Mouse (Mus musculus) megakaryocyte, embryonic 14.5 days (primary cell): ENCODE results near the gene Hirip3. TPM values are rescaled to one million over a fixed set of nuclear protein-coding genes. Genes with fewer than 3 reads are reported as not detected.
A peak's percentile ranks its signal among the peaks of the same experiment; 100 is the strongest.

Experiments used
- H3K27me3 ChIP-seq: replicated peaks from 2 replicates; pipeline ENCODE3; 2012; ENCODE audit warnings: inconsistent platforms
- H3K36me3 ChIP-seq: replicated peaks from 2 replicates; pipeline ENCODE3; 2012; ENCODE audit warnings: low read length, inconsistent platforms, mixed read lengths
- H3K4me1 ChIP-seq: 2 replicates; pipeline ENCODE4 v1.6.1; 2012; ENCODE audit warnings: inconsistent platforms
- H3K4me3 ChIP-seq: replicated peaks from 2 replicates; pipeline ENCODE3; 2012; ENCODE audit warnings: moderate library complexity, mild to moderate bottlenecking, inconsistent platforms
- H3K9me3 ChIP-seq: 2 replicates; pipeline ENCODE4 v1.6.1; 2012; ENCODE audit warnings: inconsistent platforms
- FLI1 ChIP-seq: IDR thresholded peaks from 2 replicates; pipeline ENCODE4 v1.6.1; 2012; ENCODE audit warnings: low read length, inconsistent platforms, mixed read lengths
- GATA1 ChIP-seq: IDR thresholded peaks from 3 replicates; pipeline ENCODE4 v1.6.1; 2012; ENCODE audit warnings: mixed read lengths, low read length, inconsistent platforms, borderline replicate concordance
- polyA plus RNA-seq: library from polyadenylated mRNA; stranded (reverse); fragments of >175 nt; gene quantifications from 2 replicates; pipeline ENCODE4 v1.2.3, GENCODE M21; 2012; ENCODE audit warnings: low replicate concordance; ENCODE audit not compliant: insufficient read depth

Hirip3 gene
- polyA plus RNA-seq, 1 experiment = 60.8 TPM

- H3K4me1 ChIP-seq = peaks cover 20% of the 10 kb centered on the region
- H3K4me3 ChIP-seq = no peak overlapping the region
- TF ChIP-seq FLI1 = no peak
- TF ChIP-seq GATA1 = no peak
- peaks cover 7% of the 10 kb centered on the region for H3K9me3 ChIP-seq
- H3K27me3 ChIP-seq = peaks cover 52% of the 10 kb centered on the region
- peaks cover 45% of the 10 kb centered on the region for H3K36me3 ChIP-seq
Observed at GRCm38 (mm10) chr7:126850161-126850560, 11.6 kb upstream of the Hirip3 start.

DNA sequence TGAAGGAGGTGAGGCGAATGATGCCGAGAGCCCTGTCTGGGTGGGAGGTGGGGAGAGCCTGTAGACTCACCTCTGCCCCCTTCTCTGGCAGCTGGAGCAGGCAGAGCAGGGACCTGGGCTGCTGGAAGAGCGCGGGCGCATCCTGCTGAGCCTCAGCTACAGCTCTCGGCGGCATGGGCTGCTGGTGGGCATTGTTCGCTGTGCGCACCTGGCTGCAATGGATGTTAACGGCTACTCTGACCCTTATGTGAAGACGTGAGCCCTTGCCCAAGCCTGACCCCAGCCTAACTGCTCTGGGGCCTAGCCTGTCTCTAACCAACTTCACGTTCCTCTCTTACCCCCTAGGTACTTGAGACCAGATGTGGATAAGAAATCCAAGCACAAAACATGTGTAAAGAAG is 10.6 kb upstream of the Hirip3 start:
- Histone ChIP-seq H3K4me3 (no peak overlapping the region), H3K36me3 (peaks cover 55% of the 10 kb centered on the region), H3K27me3 (peaks cover 43% of the 10 kb centered on the region), H3K9me3 (no peaks in the 10 kb centered on the region; the same call in 1 of the 2 replicates), H3K4me1 (peaks cover 26% of the 10 kb centered on the region)
- TF ChIP-seq FLI1 (no peak), GATA1 (no peak)

GRCm38 (mm10) chr7:126853454-126853853 is 8.3 kb upstream of the Hirip3 start:
- Histone ChIP-seq H3K4me1 (peaks cover 23% of the 10 kb centered on the region), H3K4me3 (no peak overlapping the region), H3K36me3 (peaks cover 78% of the 10 kb centered on the region), H3K27me3 (peaks cover 21% of the 10 kb centered on the region), H3K9me3 (no peaks in the 10 kb centered on the region)
- no peak for TF ChIP-seq FLI1
- TF ChIP-seq GATA1 = no peak

GRCm38 (mm10) chr7:126855641-126856040 is 6.1 kb upstream of the Hirip3 start:
- Histone ChIP-seq H3K36me3 (peaks cover 99% of the 10 kb centered on the region), H3K27me3 (no peaks in the 10 kb centered on the region), H3K9me3 (no peaks in the 10 kb centered on the region), H3K4me1 (peaks cover 25% of the 10 kb centered on the region), H3K4me3 (no peak overlapping the region)
- TF ChIP-seq GATA1 (no peak), FLI1 (no peak)

- no peak overlapping the region for H3K4me3 ChIP-seq
- no peaks in the 10 kb centered on the region for H3K27me3 ChIP-seq
- H3K4me1 ChIP-seq = peaks cover 32% of the 10 kb centered on the region
- peaks cover 89% of the 10 kb centered on the region for H3K36me3 ChIP-seq
- H3K9me3 ChIP-seq = no peaks in the 10 kb centered on the region
- no peak for TF ChIP-seq GATA1
- no peak for TF ChIP-seq FLI1
Observed at GRCm38 (mm10) chr7:126856741-126857420, 4.9 kb upstream of the Hirip3 start.

GRCm38 (mm10) chr7:126860987-126861386 is 785 bp upstream of the Hirip3 start:
- TF ChIP-seq GATA1 (no peak), FLI1 (no peak)
- no peaks in the 10 kb centered on the region for H3K27me3 ChIP-seq
- peaks cover 51% of the 10 kb centered on the region for H3K4me1 ChIP-seq
- peaks cover 3% of the 10 kb centered on the region; the same call in 1 of the 2 replicates for H3K9me3 ChIP-seq
- peak overlapping the region; percentile 95 for H3K4me3 ChIP-seq
- H3K36me3 ChIP-seq = peaks cover 78% of the 10 kb centered on the region

DNA sequence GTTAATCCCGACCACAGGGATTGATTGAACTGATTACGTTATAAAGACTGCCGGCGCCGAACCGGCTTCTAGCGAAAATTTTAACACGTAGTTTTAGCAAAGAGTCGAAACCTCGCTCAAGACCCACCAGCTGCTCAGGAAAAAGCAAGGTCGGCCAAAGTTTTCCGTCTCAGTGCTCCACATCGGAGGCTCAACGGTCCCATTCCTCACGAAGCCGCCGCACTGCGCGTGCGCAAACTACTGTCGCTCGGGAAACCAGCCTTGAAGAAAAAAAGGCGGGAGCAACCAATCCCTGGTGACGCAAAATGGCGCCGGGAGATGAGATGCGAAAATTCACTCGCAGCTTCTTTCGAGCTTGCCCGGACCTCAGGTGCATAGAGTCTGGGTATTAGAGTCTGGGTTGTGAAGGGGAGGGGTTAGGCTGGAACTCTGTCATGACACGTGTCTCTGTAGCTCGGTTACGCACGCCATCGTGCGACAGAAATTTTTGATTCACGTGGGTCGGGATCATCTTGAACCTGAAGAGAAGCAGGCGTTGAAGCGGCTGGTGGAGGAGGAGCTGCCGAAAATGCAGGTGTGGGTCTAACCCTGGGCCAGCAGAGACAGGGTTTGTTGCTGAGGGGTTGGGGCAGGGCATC is 494 bp downstream of the Hirip3 start, which contains the start of gene Ino80e:
Gene Ino80e, minus strand, starts transcription at position 231 of the 638 bp plus-strand sequence.
- H3K27me3 ChIP-seq = no peaks in the 10 kb centered on the region
- TF ChIP-seq FLI1 = no peak; the same call in 1 of the 2 replicates
- H3K36me3 ChIP-seq = peaks cover 78% of the 10 kb centered on the region
- peaks cover 51% of the 10 kb centered on the region for H3K4me1 ChIP-seq
- H3K9me3 ChIP-seq = peaks cover 3% of the 10 kb centered on the region; the same call in 1 of the 2 replicates
- peak within 1 kb of the TSS; percentile 95 for H3K4me3 ChIP-seq

DNA sequence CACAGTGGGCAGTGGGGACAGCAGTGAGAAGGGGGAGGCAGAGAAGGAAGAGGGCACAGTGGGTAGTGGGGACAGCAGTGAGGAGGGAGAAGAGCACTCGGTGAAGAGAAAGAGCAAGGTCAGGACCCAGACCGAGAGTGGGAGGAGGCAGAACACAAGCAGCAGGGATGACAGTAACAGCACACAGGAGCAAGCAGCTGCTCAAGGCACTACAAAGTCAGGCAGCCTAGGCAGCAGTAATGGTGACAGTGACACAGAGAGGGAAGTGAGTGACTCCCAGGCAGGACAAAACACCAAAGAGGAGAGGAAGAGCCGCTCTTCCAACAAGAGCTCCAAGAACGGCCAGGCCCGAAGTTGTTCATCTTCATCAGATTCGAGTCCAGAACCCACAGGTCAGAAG is 2.0 kb downstream of the Hirip3 start:
- Histone ChIP-seq H3K4me1 (peaks cover 47% of the 10 kb centered on the region), H3K36me3 (peaks cover 78% of the 10 kb centered on the region), H3K27me3 (no peaks in the 10 kb centered on the region), H3K4me3 (peak overlapping the region; percentile 67), H3K9me3 (peaks cover 3% of the 10 kb centered on the region; the same call in 1 of the 2 replicates)
- TF ChIP-seq FLI1 (no peak), GATA1 (no peak)

DNA sequence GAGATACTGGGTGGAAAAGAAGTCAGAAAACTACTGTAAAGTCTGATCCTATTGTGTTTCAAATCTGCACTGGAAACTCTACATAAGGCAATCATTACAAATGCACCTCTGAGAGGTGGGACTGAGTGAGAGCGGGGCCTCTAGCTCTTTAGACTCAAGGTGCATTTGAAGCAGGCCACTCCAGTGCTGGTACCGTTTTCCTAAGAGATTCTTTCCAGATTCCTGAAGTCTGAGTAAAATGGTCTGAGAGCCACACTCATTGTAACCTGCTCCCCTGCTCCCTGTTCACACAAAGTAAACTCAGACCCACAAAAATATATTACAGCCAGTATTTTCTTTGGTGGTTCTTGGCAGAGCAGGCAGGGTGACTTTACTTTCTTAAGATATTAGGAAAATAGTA is 5.8 kb downstream of the Hirip3 start:
- Histone ChIP-seq H3K4me1 (peaks cover 61% of the 10 kb centered on the region), H3K9me3 (peaks cover 3% of the 10 kb centered on the region; the same call in 1 of the 2 replicates), H3K27me3 (no peaks in the 10 kb centered on the region), H3K36me3 (peaks cover 96% of the 10 kb centered on the region), H3K4me3 (no peak overlapping the region)
- no peak for TF ChIP-seq FLI1
- no peak for TF ChIP-seq GATA1

GRCm38 (mm10) chr7:126868003-126868402 is 6.2 kb downstream of the Hirip3 start:
- H3K4me3 ChIP-seq = no peak overlapping the region
- no peaks in the 10 kb centered on the region for H3K27me3 ChIP-seq
- no peak for TF ChIP-seq GATA1
- no peak for TF ChIP-seq FLI1
- peaks cover 3% of the 10 kb centered on the region; the same call in 1 of the 2 replicates for H3K9me3 ChIP-seq
- H3K4me1 ChIP-seq = peaks cover 56% of the 10 kb centered on the region
- peaks cover 100% of the 10 kb centered on the region for H3K36me3 ChIP-seq
